Mouse (Mus musculus): ENCODE results near the gene Ugt1a6a. TPM values are rescaled to one million over a fixed set of nuclear protein-coding genes. Genes with fewer than 3 reads are reported as not detected.

The Ugt1a6a gene
- polyA plus RNA-seq, 1 experiment from 2014 or later: 29.2 TPM

DNA sequence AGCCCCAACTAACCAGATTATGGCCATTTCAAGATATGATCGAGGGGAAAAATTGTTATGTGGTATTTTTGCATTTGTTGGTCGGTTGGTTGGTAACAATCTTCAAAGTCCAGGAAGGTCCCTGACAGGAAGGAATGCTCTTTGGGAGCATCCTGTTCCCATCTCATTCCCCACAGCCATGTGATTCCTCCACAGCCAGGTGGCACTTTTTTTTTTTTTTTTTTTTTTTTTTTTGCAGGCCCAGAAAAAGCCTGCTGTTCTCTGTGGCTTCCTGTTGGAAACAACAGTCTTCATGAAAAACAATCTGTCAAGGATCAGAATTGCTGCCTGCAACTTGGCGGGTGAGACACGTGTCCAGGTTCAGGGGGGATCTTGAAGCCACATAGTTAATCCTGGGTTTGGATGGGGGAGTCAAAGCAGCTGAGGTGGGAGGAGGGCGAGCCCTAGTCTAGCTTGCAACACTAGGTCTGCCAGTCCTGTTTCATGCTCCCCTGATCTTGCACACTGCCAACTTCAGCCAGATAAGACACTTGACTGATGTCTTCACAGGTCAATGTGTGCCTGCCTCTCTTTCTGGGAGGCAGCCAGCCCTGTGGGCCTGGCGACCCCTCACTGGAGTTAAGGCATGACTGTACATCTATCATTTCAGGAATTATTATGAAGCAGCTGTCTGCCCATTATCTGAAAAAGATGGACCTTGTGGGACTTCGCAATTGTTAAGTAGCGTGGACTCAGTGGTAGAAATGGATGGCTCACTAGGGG is 124.5 kb downstream of the Ugt1a6a start:
- WGBS: 62% methylated on average over 8 of the region's 8 CpGs
- no peak overlapping the region for H3K4me2 ChIP-seq
- H3K4me1 ChIP-seq: peaks cover 11% of the 10 kb centered on the region
- no peak for ATAC-seq (ENCODE audit: insufficient read depth, low FRiP score, low read depth)
- no peak overlapping the region for H3K4me3 ChIP-seq (replicated peaks)
- H3K9ac ChIP-seq: no peak overlapping the region
- H3K9me3 ChIP-seq: no peaks in the 10 kb centered on the region
- no peak overlapping the region for H3K27ac ChIP-seq
- H3K27me3 ChIP-seq (replicated peaks): no peaks in the 10 kb centered on the region
- peaks cover 36% of the 10 kb centered on the region for H3K36me3 ChIP-seq

DNA sequence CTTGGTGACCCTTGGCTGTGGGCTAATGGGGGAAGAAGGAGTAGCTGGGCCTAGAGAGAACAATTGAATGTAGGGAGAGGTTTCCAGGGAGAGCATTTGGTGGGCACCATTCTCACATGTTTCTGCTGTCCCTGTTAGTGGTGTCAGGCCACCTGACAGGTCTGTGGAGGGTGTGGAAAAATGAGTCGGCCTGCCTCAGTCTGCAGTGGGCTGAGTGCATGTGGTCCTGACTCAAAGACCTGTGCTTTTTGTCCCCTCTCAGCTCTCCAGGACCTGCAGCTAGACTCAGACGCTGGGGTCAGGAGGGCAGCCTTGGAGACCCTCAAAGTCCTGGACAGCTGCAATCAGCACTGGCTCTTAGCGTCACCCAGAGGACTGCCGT is 125.0 kb downstream of the Ugt1a6a start:
- peak; percentile 1; the same call in 1 of the 2 replicates for ATAC-seq (ENCODE audit: insufficient read depth, low FRiP score, low read depth)
- Histone ChIP-seq H3K4me3 (replicated peaks) (no peak overlapping the region), H3K4me2 (no peak overlapping the region), H3K4me1 (peaks cover 11% of the 10 kb centered on the region), H3K27me3 (replicated peaks) (no peaks in the 10 kb centered on the region), H3K36me3 (peaks cover 42% of the 10 kb centered on the region), H3K9me3 (no peaks in the 10 kb centered on the region), H3K9ac (no peak overlapping the region), H3K27ac (no peak overlapping the region)
- 69% methylated on average over 4 of the region's 4 CpGs for WGBS

DNA sequence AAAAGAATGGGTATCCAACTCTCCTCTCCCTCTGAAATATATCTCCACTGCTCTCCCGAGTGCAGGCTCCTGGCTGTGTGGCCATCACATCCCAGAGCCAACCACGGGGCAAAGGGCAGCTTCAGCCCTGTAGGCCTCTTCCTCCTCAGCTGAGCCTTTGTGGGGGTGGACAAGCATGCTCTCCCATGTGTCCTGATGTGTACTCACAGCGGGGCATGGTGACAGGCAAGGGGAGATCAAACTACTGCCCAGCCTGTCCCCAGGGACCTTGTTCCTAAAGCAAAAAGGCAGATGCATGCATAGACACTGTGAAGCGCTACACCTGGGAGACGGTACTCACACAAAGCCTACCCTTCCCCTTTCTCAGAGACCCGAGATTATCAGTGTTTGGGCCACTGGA is 125.5 kb downstream of the Ugt1a6a start:
- 71% methylated on average over 6 of the region's 6 CpGs for WGBS
- peak; percentile 13; the same call in 1 of the 2 replicates for ATAC-seq (ENCODE audit: insufficient read depth, low FRiP score, low read depth)
- Histone ChIP-seq H3K9me3 (no peaks in the 10 kb centered on the region), H3K4me2 (no peak overlapping the region), H3K27ac (0 out of 2 replicates have a peak overlapping the region, but pooled peaks have one; percentile 0), H3K9ac (no peak overlapping the region), H3K4me1 (peaks cover 11% of the 10 kb centered on the region), H3K36me3 (peaks cover 47% of the 10 kb centered on the region), H3K27me3 (replicated peaks) (no peaks in the 10 kb centered on the region), H3K4me3 (replicated peaks) (no peak overlapping the region)

DNA sequence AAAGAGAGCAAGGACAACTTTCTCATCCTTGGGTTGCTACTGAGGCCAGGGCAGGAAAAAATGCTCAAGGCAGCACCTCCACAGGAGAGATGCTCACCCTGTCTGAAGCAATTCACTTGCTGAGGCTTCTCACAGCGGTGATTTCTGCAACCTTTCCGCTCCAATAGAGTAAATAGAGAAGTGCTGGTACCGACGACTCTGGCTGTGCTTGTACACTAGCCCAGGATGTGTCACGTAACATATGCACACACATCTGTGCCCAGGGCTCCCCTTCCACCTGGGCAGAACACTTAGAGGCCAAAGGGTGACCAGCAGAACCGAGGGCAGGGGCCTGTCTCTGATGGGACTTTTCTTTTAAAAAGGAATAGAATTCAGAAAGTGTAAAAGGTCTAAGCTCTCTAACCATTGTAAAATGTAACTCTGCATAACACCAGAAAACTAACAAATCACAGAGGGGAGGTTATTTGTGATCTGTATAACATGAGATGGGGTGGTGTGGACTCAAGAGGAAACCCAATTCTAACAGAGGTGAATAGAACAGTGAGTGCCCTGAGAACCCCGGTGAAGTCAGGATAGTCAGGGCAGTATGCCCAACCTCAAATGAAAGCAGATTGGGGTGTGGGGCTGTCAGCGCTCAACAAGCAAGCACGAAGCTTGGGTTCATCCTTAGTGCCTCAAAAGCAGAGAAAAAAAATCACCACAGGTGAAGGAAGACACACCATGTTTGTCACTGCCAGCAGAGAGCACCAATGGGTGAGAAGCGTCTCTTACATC is 126.2 kb downstream of the Ugt1a6a start:
- peaks cover 53% of the 10 kb centered on the region for H3K36me3 ChIP-seq
- no peak overlapping the region for H3K4me2 ChIP-seq
- WGBS: 80% methylated on average over 10 of the region's 10 CpGs
- ATAC-seq (ENCODE audit: insufficient read depth, low FRiP score, low read depth): no peak
- H3K4me3 ChIP-seq (replicated peaks): no peak overlapping the region
- no peaks in the 10 kb centered on the region for H3K27me3 ChIP-seq (replicated peaks)
- no peak overlapping the region for H3K27ac ChIP-seq
- peaks cover 11% of the 10 kb centered on the region for H3K4me1 ChIP-seq
- no peak overlapping the region for H3K9ac ChIP-seq
- H3K9me3 ChIP-seq: no peaks in the 10 kb centered on the region

DNA sequence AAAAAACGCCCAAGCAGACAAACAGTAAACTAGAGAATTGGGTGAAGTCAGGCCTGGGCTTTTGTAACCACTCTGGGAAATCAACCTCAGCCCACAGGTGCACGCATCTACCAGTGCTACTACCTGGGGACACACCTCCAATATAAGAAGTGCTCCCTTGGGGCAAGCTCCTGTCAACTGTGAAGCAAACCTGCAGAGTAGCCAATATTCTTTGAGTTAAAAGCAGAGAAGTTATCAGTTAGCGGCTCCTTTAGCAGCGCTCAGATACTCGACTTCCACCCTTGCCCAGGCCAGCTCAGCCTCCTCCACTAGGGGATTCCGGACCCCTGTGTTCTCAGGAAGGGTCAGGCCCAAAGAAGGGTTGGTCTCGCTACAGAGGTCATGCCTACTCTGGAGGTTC is 127.1 kb downstream of the Ugt1a6a start:
- H3K27me3 ChIP-seq (replicated peaks): no peaks in the 10 kb centered on the region
- H3K4me1 ChIP-seq: peaks cover 11% of the 10 kb centered on the region
- H3K9me3 ChIP-seq: no peaks in the 10 kb centered on the region
- H3K36me3 ChIP-seq: peaks cover 63% of the 10 kb centered on the region
- 84% methylated on average over 7 of the region's 7 CpGs for WGBS
- no peak for ATAC-seq (ENCODE audit: insufficient read depth, low FRiP score, low read depth)
- H3K4me3 ChIP-seq (replicated peaks): no peak overlapping the region
- H3K27ac ChIP-seq: 0 out of 2 replicates have a peak overlapping the region, but pooled peaks have one; percentile 1
- H3K4me2 ChIP-seq: no peak overlapping the region
- H3K9ac ChIP-seq: no peak overlapping the region

DNA sequence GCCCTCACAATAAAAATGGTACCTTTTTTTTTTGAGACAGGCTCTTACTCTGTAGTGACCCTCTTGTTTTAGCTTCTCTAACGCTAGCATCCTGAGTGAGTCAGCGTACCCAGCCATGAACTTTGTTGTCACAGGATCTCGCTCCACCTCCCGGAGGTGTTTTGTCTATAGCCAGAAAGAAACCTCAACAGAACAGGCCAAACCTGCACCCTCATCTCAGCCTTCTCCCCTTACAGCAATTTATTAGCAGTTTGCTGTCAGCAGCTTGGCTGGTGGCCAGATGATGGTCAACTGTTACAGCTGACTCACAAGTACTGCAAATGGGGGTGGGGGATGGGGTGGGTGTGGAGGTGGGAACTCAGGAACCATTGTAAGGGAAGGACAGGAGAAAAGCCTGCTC is 127.6 kb downstream of the Ugt1a6a start:
- no peak overlapping the region for H3K4me2 ChIP-seq
- peaks cover 11% of the 10 kb centered on the region for H3K4me1 ChIP-seq
- peaks cover 68% of the 10 kb centered on the region for H3K36me3 ChIP-seq
- no peak overlapping the region for H3K9ac ChIP-seq
- no peaks in the 10 kb centered on the region for H3K9me3 ChIP-seq
- 54% methylated on average over 4 of the region's 4 CpGs for WGBS
- ATAC-seq (ENCODE audit: insufficient read depth, low FRiP score, low read depth): peak; percentile 8; the same call in 1 of the 2 replicates
- H3K27me3 ChIP-seq (replicated peaks): no peaks in the 10 kb centered on the region
- 0 out of 2 replicates have a peak overlapping the region, but pooled peaks have one; percentile 1 for H3K27ac ChIP-seq
- H3K4me3 ChIP-seq (replicated peaks): no peak overlapping the region

DNA sequence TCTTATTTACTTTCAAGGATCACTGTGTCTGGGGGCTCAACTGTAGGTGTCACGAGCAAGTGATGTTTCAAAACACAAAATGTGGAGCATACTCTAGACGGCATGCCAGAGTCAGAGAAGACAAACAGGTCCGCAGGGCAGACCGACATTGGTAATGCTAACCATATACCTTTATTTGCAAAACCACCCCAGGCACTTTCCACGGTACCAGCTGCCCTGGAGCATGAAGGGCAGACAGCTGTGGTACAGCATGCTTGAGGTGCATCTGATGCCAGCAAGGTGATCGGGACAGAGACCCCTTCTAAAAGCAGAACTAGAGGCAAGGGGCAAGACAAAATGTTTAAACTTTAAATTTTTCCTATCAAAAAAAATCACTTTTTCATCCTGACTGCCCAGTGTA is 128.4 kb downstream of the Ugt1a6a start:
- Histone ChIP-seq H3K27ac (no peak overlapping the region), H3K27me3 (replicated peaks) (no peaks in the 10 kb centered on the region), H3K9ac (no peak overlapping the region), H3K4me2 (no peak overlapping the region), H3K9me3 (no peaks in the 10 kb centered on the region), H3K36me3 (peaks cover 75% of the 10 kb centered on the region), H3K4me3 (replicated peaks) (no peak overlapping the region), H3K4me1 (peaks cover 11% of the 10 kb centered on the region)
- WGBS: 70% methylated on average over 6 of the region's 6 CpGs
- ATAC-seq (ENCODE audit: insufficient read depth, low FRiP score, low read depth): no peak

DNA sequence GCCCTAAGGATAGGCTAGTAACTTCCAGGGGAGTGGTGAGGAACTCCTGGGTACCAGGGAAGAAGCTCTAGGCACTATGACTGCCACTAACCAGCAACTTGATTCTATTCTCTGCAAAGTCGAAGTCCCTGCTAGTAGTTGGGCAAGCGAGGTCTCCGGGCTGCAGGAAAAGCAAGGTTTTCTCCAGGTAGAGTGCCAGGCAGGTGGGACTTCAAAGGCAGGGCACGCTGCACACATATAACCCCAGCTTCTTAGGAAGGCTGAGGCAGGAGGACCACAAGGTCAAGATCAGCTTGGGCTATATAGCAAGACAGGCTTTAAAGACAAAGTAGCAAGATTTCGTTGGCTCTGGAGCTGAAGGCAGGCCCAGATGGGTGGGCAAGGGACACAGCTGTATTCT is 129.2 kb downstream of the Ugt1a6a start:
- no peak overlapping the region for H3K4me2 ChIP-seq
- no peaks in the 10 kb centered on the region for H3K9me3 ChIP-seq
- peaks cover 11% of the 10 kb centered on the region for H3K4me1 ChIP-seq
- peaks cover 83% of the 10 kb centered on the region for H3K36me3 ChIP-seq
- H3K27me3 ChIP-seq (replicated peaks): no peaks in the 10 kb centered on the region
- WGBS: 91% methylated on average over 5 of the region's 5 CpGs
- no peak overlapping the region for H3K4me3 ChIP-seq (replicated peaks)
- ATAC-seq (ENCODE audit: insufficient read depth, low FRiP score, low read depth): no peak
- no peak overlapping the region for H3K27ac ChIP-seq
- H3K9ac ChIP-seq: no peak overlapping the region

DNA sequence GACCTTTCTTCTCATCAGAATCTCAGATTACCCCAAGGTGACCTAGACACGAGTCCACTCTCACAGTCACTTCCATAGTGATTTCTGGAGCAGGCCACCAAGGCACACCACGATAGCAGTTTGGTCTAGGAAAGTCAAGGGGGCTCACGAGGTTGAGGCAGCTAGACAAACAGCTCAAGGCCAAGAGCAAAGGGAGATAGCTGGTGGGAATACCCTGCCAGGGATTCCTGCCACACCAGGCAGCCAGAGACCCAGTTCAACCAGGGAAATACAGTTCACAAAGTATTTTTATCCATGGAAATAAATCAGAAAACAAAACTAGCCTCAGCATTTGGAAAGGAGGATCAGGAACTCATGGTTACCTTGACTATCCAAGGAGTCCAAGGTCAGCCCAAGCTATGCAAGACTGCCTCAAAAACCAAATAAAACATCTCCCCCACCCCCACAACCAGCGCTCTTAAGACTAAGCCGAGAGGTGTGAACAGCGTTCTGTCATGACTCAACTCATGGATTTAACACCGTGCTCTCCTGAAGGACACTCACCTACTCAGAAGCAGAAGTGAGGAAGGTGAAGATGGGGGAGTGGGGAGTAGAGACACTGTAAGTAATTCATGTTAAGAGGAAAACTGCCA is 129.7 kb downstream of the Ugt1a6a start:
- 85% methylated on average over 7 of the region's 7 CpGs for WGBS
- H3K9me3 ChIP-seq: no peaks in the 10 kb centered on the region
- H3K4me3 ChIP-seq (replicated peaks): no peak overlapping the region
- H3K27ac ChIP-seq: no peak overlapping the region
- no peak overlapping the region for H3K4me2 ChIP-seq
- no peak for ATAC-seq (ENCODE audit: insufficient read depth, low FRiP score, low read depth)
- no peak overlapping the region for H3K9ac ChIP-seq
- peaks cover 89% of the 10 kb centered on the region for H3K36me3 ChIP-seq
- no peaks in the 10 kb centered on the region for H3K27me3 ChIP-seq (replicated peaks)
- peaks cover 11% of the 10 kb centered on the region for H3K4me1 ChIP-seq

DNA sequence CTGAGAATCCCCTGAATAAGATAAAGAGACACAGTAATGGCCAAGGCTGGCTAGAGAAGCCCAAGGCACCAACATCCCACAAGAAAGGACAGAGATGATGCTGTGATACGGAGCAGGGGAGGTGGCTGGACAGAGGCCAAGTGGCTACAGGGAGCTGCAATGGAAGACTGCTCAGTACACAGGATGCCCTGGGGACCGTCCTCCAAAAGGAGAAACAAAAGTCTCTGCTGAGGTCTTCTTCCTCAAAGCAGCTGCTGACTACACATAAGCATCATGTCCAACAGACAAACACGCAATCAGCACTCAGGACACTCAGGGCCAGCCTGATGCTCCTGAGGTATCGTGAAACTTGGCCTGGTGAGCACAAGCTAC is 130.2 kb downstream of the Ugt1a6a start:
- Histone ChIP-seq H3K4me1 (peaks cover 11% of the 10 kb centered on the region), H3K4me2 (no peak overlapping the region), H3K27me3 (replicated peaks) (no peaks in the 10 kb centered on the region), H3K9me3 (no peaks in the 10 kb centered on the region), H3K36me3 (peaks cover 94% of the 10 kb centered on the region), H3K9ac (no peak overlapping the region), H3K4me3 (replicated peaks) (no peak overlapping the region), H3K27ac (no peak overlapping the region)
- WGBS: 79% methylated on average over 4 of the region's 4 CpGs
- ATAC-seq (ENCODE audit: insufficient read depth, low FRiP score, low read depth): no peak

DNA sequence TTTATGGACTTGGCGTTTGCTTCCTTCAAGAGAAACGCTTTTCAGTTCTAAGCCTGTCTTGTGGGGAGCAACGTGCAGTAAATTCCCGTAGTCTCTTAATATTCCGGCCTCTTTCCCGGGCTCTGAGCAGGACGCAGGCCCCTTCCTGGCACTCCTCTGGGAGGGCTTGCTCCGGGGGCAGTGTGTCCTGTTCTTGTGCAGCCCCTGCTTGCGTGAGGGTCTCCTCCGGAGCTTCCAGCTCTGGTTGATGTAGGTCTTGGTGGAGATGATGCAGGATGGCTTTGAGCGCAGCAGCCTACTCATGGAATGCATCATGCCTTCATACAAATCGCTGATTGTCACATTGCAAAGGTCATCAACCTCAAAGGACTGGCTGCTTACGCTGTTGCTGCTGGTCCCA is 131.5 kb downstream of the Ugt1a6a start:
- H3K9ac ChIP-seq: no peak overlapping the region
- H3K27me3 ChIP-seq (replicated peaks): no peaks in the 10 kb centered on the region
- 88% methylated on average over 13 of the region's 13 CpGs for WGBS
- peaks cover 85% of the 10 kb centered on the region for H3K36me3 ChIP-seq
- no peak overlapping the region for H3K27ac ChIP-seq
- no peaks in the 10 kb centered on the region for H3K9me3 ChIP-seq
- ATAC-seq (ENCODE audit: insufficient read depth, low FRiP score, low read depth): no peak
- H3K4me2 ChIP-seq: no peak overlapping the region
- peaks cover 11% of the 10 kb centered on the region for H3K4me1 ChIP-seq
- H3K4me3 ChIP-seq (replicated peaks): no peak overlapping the region

DNA sequence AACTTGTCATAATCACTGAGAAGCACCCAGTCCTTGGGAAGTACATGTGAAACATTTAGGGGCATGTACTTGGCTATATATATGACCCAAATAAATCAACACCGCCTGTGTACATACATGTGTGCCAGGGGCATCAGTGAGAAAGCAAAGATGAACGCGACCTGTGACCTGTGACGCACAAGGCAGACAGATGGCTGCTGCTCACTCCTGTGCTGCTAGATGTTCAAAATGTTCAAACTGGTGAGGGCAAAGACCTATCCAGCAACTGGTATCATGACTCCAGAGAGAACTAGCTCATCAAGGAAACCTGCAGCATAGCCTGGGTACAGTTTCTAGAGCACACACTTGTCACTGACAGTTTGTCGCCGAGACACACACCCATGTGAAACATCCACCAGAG is 132.9 kb downstream of the Ugt1a6a start:
- 0 out of 2 replicates have a peak, but pooled peaks cover under 1% of the 10 kb centered on the region for H3K4me1 ChIP-seq
- ATAC-seq (ENCODE audit: insufficient read depth, low FRiP score, low read depth): 0 out of 2 replicates have a peak, but pooled peaks have one; percentile 1
- peaks cover 84% of the 10 kb centered on the region for H3K36me3 ChIP-seq
- no peak overlapping the region for H3K4me2 ChIP-seq
- no peak overlapping the region for H3K27ac ChIP-seq
- H3K27me3 ChIP-seq (replicated peaks): no peaks in the 10 kb centered on the region
- no peaks in the 10 kb centered on the region for H3K9me3 ChIP-seq
- no peak overlapping the region for H3K4me3 ChIP-seq (replicated peaks)
- 91% methylated on average over 6 of the region's 6 CpGs for WGBS
- H3K9ac ChIP-seq: no peak overlapping the region

Measured in stomach, embryonic 15.5 days (tissue).